Mouse (Mus musculus) spleen, postnatal 14 days (tissue): ENCODE measurements around the gene Slc4a5.

ENCODE experiments used
- DNase-seq, 2 experiments: peaks; one replicate each; pipeline ENCODE4 v3.0.0; 2021 to 2022; ENCODE audit warnings: low spot score in 2 of 2

Gene Slc4a5

DNA sequence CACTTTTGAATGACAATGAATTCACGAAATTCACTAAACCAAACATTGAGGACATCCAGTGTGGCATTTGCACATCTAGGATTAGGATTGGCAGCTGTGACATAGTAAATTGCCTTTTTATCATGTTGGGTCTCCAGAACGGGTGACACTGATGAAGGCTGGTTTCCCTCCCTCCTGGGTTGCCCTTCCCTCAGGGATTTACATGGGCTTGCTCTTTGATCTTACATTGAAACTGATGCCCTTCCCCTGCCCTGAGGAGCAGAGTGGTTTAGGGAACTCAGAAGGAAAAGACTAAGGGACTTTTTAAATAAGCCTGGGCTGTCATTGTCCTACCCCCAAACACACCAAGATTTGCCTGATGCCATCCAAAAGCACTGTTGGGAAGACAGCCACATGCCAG, 11.9 kb downstream of the Slc4a5 start:
- no peak for DNase-seq

DNA sequence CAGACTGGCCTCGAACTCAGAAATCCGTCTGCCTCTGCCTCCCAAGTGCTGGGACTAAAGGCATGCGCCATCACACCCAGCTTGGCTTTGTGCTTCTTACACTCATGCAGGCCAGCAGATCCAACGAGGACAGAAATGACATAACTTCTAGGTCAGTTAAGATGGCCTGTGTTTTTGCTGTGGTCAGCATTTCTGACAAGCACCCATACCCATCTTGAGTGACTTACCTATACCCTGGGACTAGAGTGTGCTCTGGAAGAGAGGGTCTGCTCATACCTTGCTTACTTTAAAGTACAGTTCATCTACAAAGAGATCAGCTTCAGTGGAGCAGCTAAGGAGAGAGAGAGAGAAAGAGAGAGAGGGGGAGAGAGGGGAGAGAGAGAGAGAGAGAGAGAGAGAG, 13.7 kb downstream of the Slc4a5 start:
- DNase-seq, result no peak

DNA sequence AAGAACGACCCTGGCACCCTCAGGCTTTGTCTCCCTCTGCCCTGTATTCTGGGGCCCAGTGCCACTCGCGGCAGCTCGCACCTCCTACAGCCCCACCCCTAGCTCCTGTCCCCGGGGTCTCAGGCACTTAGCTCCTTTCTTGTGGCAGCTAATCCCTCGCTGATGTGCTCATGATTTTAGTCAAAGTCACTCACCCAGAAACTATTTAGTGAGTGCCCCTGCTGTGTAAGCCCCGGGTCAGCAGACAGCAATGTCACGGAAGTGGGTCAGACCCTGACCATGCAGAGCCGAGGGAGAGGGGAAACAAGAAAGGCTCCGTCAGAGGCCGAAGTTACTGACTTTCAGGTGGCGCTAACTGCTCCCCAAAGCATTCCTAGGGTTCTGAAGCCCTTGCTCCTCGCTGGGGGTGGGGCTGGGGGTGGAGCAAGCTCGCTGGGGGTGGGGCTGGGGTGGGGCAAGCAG, 14.7 kb downstream of the Slc4a5 start:
- DNase-seq, result no peak

DNA sequence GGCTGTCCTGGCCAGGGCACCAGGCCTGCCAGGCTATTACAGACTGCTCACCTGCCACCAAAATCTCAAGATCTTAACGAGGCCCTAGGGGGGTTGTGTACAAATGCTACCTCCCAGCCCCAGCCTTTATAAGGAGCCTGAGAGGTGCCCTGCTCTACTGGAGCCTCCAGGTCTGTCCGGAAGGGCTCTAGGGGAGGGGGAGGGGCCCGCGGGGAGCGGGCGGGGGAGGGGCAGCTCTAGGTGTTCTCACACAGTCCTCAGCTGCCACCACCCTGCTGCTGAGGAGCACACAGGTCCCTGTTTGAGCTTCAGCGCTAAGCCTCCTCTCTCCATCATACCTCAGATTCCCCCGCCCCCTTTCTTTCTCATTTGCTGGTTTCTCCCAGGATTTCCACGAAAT, 17.5 kb downstream of the Slc4a5 start:
- DNase-seq, result no peak

DNA sequence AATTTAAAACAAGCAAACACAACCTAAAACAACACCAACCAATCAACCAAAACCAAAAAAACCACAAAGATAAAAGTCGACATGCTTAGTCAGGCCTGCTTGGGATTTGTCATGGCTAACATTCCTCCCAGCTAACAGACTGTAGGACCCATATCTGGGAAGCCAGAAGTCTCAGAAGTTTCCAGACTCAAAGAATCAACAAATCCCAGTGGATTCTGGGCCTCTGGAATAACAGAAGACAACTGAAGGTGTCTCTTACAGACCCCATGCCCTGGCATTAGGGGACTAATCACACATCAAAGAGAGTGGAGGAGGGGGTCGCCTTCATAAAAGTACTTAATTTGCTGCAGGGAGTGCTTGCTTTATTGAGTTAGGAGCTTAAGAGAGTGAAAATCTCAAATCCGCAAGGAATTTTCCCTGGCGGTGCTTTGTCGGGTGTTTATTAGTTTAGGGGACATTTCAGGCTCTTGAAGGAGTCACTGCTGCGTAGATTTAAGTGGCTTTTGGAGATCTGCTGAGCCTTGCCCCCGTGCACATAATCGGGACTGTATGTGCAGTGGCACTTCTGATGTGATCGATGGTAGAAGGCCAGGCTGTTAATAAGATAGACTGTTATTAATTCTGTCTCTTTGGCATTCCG, 24.9 kb downstream of the Slc4a5 start:
- DNase-seq, result no peak

DNA sequence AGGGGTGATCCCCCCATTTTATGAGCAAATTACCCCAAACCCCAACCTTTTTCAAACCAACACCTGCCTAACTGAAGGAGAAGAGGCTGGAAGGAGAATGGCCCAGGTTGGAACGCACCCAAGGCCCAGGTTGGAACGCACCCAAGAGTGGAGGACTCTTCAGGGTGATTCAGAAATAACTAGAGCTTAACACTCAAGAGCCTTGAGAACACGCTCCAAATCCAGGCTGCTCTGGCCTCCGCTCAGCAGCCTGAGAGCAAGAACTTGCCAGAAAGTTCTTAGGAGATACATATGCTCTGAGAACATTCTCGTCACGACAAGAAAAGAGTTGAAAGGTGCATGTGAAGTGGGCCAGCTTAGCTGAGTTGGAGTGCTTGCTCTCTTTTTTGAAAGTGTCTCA, 25.5 kb downstream of the Slc4a5 start:
- no peak for DNase-seq

DNA sequence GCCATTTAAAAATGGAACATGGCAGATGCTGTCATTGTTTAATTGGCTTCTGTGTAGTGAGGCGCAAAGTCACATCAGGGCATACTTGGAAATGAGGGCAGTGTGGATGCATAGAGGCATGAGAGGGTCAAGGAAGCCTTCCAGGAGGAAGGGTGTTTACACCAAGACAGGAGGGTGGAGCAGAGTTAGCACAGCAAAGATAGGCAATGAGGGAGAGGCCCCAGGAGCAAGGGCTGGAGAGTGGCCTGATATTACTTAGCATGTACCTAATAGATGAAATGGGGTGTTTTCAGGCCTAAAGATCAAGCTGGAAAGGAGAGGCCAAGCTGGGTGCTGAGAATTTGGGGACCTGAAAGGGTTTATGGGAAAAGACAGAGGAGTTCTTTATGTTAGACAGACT, 26.4 kb downstream of the Slc4a5 start:
- DNase-seq, result no peak

DNA sequence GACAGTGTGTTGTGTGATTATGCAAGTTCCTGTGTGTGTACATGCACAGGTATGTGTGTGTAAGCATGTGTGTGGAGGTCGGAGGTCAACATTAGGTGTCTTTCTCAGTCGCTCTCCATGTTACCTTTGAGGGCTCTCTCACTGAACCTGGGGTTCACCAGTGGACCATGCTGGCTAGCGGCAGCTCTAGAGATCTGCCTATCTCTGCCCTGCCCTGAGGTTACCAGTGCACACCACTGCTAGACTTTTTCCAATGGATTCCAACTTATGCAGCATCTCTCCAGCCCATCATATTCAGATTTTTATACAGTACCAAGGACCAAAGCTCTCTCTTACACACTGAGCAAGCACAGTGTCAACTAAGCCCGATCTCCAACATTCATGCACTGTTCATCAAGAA, 27.1 kb downstream of the Slc4a5 start:
- DNase-seq, result no peak

DNA sequence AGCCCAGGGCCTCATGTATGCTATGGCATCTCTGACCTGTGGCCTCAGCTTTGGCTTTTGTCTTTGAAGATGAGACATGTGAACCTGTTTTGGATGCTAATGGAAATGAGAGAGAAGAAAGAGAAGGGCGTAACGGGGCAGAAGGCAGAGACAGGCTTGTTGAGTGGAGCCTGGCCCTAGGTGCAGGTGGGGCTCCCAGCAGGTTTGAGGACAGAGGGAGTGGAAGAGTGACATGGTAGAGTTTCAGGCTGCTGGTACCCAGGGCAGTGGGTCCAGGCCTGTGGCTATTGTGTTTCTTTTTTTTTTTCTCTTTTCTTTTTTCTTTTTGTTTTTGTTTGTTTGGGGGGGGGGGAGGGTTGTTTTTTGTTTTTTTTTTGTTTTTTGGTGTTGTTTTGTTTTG, 27.5 kb downstream of the Slc4a5 start:
- no peak for DNase-seq

DNA sequence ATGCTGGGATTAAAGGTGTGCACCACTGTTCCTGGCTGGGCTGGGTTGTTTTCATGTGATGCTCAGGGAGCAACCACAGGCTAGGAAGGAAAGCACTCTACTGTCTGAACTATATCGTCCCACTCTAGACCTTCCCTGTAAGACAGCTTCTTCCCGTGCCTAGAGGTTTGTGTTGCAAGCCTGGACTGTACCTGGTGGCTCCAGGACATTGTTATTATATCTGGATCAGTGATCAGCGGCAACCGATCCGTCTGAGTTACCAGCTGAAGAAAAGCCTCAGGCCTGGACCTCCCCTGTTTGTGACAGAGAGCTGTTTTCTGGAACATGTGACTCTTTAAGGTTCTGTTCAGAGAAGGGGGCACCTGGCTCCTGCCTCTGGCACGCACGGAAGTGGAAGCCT, 34.6 kb downstream of the Slc4a5 start:
- DNase-seq, result no peak

DNA sequence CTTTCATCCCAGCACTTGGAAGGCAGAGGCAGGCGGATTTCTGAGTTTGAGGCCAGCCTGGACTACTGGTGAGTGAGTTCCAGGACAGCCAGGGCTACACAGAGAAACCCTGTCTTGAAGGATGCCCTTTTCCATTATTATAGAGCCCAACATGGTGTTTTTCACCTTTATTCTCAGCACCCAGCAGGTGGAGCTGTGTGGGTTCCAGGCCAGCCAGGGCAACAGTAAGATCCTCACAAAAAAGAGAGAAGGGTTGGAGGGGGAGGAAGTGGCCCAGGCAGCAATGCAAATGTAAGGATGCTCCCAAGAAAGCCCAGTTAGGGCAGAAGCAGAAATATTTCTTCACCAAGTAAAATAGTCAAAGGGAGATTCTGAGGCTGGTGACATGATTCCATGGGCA, 44.9 kb downstream of the Slc4a5 start:
- no peak for DNase-seq

DNA sequence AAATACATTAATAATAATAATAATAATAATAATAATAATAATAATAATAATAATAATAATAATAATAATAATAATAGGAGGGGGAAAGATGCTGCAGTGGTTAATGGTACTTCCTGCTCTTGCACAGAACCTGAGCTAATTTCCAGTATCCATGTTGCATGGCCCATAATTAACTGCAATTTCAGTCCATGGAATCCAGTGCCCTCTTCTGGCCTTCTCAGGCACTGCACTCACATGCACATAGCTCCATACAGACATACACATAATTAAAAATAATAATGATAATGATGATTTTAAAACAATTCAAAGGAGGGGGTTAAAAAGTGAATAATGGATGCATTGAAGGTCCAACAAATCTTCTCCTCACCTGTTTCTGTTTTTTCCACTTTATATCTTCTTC, 45.6 kb downstream of the Slc4a5 start:
- DNase-seq, result no peak

DNA sequence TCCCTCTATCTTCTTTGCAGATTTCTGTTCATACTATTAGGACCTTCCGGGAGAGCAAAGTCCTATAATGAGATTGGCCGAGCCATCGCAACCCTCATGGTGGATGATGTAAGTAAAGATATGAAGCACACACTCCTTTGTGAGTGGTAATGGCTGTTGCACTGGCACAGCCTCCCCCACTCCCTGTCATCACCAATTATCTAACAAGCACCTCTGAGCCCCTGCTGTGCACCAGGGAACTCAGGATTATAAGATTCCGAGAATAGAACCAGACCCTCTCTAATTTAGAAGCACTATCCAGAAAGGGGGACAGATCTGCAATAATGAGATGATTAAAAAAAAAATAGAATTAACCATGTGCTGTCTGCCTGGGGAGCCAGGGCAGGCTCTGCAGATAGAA, 46.0 kb downstream of the Slc4a5 start:
- no peak for DNase-seq

DNA sequence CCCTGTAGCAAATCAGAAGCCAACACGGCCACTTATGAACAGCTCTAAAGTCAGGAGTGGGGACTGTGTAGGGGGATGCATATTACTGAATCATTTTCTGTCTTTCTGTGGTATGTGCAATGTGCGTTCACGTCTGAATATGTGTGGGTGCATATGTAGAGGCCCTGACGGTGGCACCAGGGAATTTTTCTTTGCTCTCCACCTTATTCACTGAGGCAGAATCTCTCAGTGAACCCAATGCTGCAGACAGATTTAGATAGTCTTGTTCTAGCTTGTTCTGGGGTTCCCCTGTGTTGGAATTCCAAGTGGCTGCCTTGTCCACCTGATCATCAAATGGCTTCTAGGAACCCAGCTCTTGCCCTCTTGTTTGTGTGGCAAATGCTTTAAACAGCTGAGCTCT, 48.0 kb downstream of the Slc4a5 start:
- no peak for DNase-seq

DNA sequence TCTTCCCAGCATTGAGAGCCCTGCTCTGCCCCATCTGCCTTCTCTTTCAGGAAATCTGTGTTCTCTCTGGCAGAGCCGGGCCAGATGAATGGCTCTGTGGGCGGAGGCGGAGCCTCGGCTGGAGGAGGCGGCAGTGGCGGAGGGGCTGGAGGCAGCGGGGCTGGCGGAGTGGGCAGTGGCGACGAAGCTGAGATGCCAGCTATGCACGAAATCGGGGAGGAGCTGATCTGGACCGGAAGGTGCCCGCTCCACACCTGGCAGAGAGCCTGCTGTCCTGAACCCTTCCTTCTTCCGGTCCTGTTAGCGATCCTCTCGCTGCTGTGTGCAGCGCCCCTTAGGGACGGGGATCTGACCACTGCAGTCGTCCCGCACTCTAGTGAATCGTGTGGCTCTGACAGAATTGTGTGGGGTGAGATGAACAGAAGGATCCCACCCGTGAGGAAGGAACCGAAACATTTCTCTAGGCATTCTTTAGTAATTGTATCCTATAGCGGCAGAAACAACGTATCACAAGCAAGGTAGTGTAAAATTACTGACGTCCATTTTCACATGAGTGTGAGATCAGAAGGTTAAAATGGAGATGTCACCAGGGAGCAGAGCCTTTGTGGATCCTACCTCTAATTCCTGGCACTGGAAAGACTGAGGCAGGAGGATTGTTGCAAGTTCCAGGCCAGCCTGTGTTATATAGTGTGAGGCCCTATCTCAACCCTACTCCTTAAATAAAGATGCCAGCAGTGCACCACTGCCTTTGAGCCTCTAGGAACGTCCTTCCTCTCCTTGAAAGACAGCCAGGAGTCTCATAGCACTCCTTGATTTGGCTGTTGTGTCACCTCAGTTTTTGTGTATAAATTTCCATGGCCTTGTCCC, 48.7 kb downstream of the Slc4a5 start:
- DNase-seq, result peak; percentile 19 to 34

DNA sequence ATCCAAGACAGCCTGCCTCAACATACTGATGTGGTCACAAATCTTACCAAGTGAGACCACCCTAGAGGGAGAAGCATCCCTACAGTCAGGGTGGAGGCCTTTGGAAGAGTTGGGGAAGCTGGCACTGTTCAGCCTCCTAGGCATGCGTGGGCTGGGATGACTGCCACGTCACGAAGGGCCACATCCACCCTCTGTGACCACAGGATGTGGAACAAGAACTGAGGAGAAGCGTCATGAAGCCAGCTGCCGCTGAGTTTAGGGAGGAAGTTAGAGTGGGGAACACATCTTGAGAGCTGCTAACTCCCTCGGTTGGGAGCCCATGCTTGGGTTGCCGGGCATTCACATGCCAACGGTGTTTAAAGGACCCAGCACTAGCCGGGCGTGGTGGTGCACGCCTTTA, 54.1 kb downstream of the Slc4a5 start:
- DNase-seq, result no peak

DNA sequence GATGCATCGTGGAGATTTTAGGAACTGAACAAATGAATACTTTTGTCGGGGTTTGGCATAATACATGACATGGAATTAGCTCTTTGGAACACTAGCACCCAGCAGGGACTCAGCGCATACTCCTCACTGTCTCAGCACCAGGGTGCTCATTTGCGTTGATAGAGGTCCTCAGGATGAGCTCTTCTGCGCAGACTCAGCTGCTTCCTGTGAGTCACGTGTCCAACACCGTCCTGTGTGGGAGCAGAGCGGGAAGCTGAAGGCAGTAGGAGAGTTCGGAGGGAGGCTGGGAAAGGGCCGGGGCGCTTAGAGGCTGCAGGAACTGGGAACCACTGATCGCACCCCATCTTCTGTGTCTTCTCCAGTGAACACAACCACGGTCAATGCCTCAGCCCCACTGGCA, 57.5 kb downstream of the Slc4a5 start:
- DNase-seq, result no peak

DNA sequence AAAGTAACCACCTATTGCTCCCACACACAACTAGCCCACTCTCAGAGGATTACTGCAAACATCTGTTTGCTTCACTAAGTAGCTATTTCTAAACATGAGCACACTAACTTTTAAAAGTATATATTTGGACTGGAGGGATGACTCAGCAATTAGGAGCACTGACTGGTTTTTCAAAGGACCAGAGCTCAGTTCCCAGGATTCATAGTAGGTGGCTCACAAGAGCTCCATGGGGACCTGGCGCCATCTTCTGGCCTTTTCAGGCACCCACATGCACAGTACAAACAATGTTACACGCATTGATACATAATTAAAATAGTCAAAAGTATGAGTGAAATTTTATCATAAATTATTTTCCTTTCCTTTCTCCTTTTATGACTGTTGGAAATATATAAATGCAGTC, 59.3 kb downstream of the Slc4a5 start:
- DNase-seq, result peak in 1 of 2 experiments; percentile 34

DNA sequence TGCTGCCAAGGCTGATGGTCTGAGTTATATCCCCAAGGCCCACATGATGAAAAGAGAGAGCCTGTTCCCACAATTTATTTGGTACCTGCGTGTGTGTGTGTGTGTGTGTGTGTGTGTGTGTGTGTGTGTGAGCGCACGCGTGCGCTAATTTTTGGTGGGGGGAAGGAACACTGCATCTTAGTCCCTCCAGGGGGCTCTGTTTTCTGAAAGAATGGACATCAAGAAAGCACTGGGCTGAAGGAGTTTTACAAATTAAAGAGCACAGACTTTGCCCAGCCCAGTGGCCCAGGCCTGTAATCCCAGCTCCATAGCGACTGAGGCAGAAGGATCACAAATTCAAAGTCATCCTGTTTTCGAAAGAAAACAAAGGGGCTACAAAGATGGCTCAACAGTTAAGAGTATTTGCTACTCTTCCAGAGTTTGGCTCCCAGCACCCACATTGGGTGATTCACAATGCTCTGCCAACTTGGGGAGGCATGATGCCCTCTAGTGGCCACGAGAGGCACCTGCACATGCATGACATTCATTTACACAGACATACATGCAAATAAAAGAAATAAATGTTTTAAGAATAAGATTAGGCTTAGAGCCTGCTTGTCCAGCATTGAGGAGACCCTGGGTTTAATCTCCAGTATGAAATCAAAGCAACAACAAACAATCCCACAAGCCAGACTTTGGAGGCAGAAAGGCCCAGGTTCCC, 60.8 kb downstream of the Slc4a5 start:
- DNase-seq, result peak in 1 of 2 experiments; percentile 28

DNA sequence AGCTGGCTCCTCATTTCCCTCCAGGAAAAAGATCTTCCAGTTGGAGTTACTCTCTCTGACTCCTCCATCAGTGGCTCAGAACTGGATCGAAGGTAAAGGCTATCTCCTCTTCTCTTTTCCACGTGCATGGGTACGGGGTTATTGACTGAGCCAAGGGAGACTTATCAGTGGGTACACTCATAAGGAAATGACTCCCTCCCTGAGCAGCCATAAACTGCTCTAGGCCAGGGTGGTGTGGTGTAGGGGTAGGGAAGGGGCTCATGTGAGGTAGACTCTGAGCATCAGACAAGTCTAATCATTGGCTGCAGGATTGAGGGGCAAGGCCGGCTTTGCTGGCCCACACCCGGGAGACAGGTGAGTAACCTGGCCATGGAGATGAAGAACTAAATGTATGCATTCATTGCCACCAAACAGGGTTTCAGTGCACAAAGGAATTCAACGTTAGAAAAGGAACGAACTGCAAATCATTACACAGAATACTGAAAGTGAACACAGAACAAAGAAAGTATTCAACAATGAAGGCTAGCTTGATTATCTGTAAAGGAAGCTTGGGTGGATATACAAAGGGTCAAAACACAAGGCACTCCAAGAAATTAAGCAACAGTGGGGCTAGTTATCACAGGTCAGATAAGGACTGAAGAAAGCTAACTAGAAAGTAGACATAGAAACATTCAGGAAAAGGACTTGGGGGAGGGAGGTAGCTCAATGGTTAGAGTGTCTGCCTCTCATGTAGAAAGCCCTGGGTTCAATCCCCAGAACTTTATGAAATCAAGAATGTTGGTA, 81.0 kb downstream of the Slc4a5 start:
- no peak for DNase-seq

DNA sequence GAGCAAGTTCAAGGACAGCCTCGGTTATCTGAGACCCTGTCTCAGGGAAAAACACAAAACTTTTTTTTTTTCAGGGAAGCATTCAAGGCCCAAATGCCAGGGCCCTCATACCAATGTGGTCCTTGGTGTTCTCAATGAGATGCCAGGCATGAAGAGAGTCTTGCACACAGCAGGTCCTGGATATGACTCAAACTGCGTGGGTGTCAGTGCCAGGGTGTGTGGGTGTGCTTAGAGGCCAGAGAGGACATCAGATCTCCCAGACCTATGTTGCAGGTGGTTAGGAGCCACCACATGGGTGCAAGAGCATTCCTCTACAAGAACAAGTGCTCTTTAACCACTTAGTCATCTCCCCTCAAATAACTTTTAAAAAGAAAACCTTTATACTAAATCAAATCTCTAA, 81.7 kb downstream of the Slc4a5 start:
- no peak for DNase-seq

DNA sequence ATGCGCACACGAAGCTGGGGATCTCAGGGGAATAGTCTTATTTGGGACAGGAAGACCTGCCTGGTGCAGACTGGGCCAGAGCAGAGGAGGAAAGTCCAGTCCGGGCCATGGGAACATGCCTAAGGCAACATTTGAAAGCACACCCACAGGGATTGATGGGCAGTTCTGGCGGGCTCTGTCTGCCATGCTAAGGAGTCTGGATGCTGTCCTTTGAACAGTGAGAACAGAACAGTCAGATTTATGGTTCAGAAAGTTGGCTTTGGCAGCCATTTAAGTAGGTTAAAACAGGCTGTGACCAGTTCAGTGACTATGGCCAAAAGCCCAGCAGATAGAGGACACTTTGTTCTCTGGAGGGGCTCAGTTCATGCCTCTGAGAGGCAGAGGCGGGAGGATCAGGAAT, 82.6 kb downstream of the Slc4a5 start:
- DNase-seq, result no peak
